Mouse (Mus musculus): Measurements from ENCODE around the gene Grap2. TPM values are rescaled to one million over a fixed set of nuclear protein-coding genes. Genes with fewer than 3 reads are reported as not detected.

Gene Grap2
- polyA plus RNA-seq, 1 experiment from 2014 or later = 3.0 TPM

DNA sequence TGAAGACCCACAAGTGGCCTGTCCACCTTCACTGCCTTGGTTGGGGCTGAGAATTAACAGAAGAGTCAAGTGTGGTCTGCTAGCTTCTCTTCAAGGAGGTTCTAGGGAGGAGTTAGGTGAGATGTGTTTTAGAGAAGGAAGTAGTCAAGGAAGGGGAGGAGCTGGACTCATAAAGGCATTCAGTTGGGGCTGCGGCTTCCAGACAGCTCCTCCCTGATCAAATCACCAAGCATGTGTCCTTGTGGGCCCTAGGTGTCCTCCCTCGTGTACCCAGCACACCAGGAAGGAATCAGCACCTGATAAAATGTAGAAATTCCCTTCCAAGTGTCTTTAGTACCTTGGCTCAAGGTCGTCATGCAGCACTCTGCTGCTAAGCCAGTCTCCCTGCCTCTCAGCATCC is 28.3 kb upstream of the Grap2 start:
- H3K9ac ChIP-seq (ENCODE audit: low read length) = no peak overlapping the region
- H3K4me3 ChIP-seq (ENCODE audit: low read depth, low read length) = no peak overlapping the region
- no peaks in the 10 kb centered on the region for H3K27me3 ChIP-seq (ENCODE audit: control insufficient read depth, insufficient read depth, low read length)
- DNase-seq (ENCODE audit: low spot score) (no peak), ATAC-seq (replicated peaks; ENCODE audit: low FRiP score) (no peak)
- no peak overlapping the region for H3K27ac ChIP-seq (ENCODE audit: low read depth, low read length)
- WGBS = 64% methylated on average over 3 of the region's 3 CpGs
- H3K4me2 ChIP-seq (ENCODE audit: low read depth, low read length, severe bottlenecking) = no peak overlapping the region
- H3K9me3 ChIP-seq (ENCODE audit: control insufficient read depth, low read length) = no peaks in the 10 kb centered on the region
- H3K4me1 ChIP-seq (replicated peaks; ENCODE audit: control insufficient read depth, insufficient read depth, low read length) = no peaks in the 10 kb centered on the region
- no peaks in the 10 kb centered on the region for H3K36me3 ChIP-seq (ENCODE audit: control insufficient read depth, insufficient read depth, low read length)

DNA sequence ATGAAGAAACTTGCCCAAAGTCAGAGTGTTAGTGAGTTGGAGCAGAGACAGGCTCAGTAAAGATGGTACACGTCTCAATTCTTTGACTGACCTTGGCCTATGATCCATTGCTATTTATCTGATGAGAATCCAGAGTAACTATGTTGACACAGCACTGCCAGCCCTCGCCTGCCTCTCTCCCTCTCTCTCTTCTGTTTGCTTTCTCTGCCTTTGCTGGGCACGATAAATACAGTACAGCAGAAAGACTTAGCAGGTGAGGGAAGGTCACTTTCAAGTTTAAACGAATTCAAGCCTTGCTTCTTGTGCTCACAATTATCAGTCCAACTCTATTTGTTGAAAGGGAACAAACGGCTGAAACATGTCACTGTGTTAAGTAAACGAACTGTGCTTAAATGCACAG is 27.0 kb upstream of the Grap2 start:
- no peak for DNase-seq (ENCODE audit: low spot score)
- Histone ChIP-seq H3K27ac (ENCODE audit: low read depth, low read length) (no peak overlapping the region), H3K4me3 (ENCODE audit: low read depth, low read length) (no peak overlapping the region), H3K36me3 (ENCODE audit: control insufficient read depth, insufficient read depth, low read length) (no peaks in the 10 kb centered on the region), H3K9ac (ENCODE audit: low read length) (no peak overlapping the region), H3K27me3 (ENCODE audit: control insufficient read depth, insufficient read depth, low read length) (no peaks in the 10 kb centered on the region), H3K4me1 (replicated peaks; ENCODE audit: control insufficient read depth, insufficient read depth, low read length) (no peaks in the 10 kb centered on the region), H3K4me2 (ENCODE audit: low read depth, low read length, severe bottlenecking) (no peak overlapping the region), H3K9me3 (ENCODE audit: control insufficient read depth, low read length) (no peaks in the 10 kb centered on the region)
- ATAC-seq (replicated peaks; ENCODE audit: low FRiP score) = no peak
- whole genome bisulfite sequencing = 70% methylated on average over 6 of the region's 6 CpGs

DNA sequence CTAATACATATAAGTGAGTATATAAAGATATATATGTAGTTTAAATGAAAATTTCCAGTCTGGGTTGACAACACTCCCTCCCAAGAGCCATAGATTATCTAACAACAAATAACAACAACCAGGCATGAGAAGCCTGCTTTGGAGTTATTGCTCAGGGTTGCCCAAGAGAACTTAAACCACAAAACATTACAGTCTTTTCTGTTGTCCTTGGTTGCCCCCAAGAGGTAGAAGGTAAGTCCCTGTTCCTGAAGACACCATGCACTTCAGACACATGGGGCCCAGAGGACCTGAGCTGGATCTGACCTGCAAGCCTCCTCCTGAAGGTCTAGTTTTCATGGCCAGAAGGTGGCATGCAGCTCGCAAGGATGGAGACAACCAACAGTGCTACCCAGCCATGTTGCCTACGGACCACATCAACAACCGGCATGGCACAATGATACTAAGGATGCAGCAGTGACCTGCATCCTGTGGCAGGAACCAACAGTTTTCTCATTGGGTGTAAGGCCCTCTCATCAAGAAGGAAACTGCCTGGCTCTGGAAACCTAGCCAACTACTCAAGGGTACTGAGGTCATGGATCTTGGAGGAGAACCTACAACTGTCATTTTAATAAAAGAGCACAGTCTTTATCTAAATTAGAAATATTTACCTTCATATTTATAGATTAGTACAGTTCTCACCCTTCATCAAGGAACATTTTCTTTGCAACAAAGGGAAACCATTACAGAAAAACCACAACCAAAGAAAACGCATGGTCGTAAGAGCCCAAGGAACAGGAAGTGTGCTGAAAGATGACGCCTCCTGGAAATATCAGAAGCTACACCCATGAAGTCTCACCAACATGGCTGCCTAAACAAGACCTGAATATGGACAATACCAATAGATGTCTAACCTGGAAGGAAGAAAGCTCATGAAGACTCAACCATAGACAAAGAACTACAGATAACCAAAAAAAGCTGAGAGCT is 17.3 kb upstream of the Grap2 start:
- DNase-seq (ENCODE audit: low spot score) (no peak), ATAC-seq (replicated peaks; ENCODE audit: low FRiP score) (no peak)
- Histone ChIP-seq H3K4me2 (ENCODE audit: low read depth, low read length, severe bottlenecking) (no peak overlapping the region), H3K36me3 (ENCODE audit: control insufficient read depth, insufficient read depth, low read length) (no peaks in the 10 kb centered on the region), H3K9me3 (ENCODE audit: control insufficient read depth, low read length) (no peaks in the 10 kb centered on the region), H3K9ac (ENCODE audit: low read length) (no peak overlapping the region), H3K27me3 (ENCODE audit: control insufficient read depth, insufficient read depth, low read length) (no peaks in the 10 kb centered on the region), H3K27ac (ENCODE audit: low read depth, low read length) (no peak overlapping the region), H3K4me3 (ENCODE audit: low read depth, low read length) (no peak overlapping the region), H3K4me1 (replicated peaks; ENCODE audit: control insufficient read depth, insufficient read depth, low read length) (no peaks in the 10 kb centered on the region)
- 90% methylated on average over 6 of the region's 6 CpGs for WGBS

DNA sequence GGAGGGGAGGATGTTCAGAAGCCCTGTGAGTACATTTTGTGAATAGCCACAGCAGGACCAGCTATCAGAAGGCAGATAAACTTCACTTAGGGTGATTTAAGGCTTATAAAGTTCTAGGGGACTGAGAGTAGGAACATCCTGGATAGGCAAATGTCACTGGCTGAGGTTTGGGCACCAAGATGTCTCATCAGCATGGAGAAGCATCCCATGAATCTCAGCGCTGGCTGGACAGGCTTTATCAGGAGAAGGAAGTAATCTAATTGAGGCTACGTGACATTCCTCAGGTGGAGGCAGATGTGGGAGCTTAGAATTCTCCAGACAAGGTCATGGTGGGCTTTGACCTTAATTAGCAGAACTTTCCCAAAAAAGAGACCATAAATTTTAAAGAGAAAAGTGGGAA is 16.4 kb upstream of the Grap2 start:
- no peaks in the 10 kb centered on the region for H3K36me3 ChIP-seq (ENCODE audit: control insufficient read depth, insufficient read depth, low read length)
- DNase-seq (ENCODE audit: low spot score) (no peak), ATAC-seq (replicated peaks; ENCODE audit: low FRiP score) (no peak)
- no peaks in the 10 kb centered on the region for H3K9me3 ChIP-seq (ENCODE audit: control insufficient read depth, low read length)
- no peaks in the 10 kb centered on the region for H3K4me1 ChIP-seq (replicated peaks; ENCODE audit: control insufficient read depth, insufficient read depth, low read length)
- H3K4me3 ChIP-seq (ENCODE audit: low read depth, low read length) = no peak overlapping the region
- H3K27me3 ChIP-seq (ENCODE audit: control insufficient read depth, insufficient read depth, low read length) = no peaks in the 10 kb centered on the region
- WGBS = 78% methylated on average over 2 of the region's 2 CpGs
- H3K27ac ChIP-seq (ENCODE audit: low read depth, low read length) = no peak overlapping the region
- H3K9ac ChIP-seq (ENCODE audit: low read length) = no peak overlapping the region
- no peak overlapping the region for H3K4me2 ChIP-seq (ENCODE audit: low read depth, low read length, severe bottlenecking)

DNA sequence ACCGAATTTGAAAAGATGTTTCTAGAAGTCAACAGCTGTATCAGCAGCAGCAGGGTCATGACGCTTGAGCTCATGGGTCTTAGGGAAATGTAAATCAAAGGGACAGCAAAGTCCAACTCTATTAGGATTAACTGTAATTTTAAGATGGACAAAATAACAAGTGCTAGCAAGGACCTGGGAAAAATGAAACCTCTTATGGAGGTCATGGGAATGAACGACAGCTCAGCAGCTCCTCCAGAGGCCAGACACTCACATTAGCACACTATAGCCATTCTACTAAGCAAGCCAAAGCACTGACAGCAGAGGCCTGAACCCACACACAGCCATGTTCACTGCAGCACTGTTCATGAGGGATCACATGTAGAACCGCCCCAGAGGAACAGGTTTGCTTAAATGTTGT is 14.6 kb upstream of the Grap2 start:
- 74% methylated on average over 4 of the region's 4 CpGs for WGBS
- Histone ChIP-seq H3K4me2 (ENCODE audit: low read depth, low read length, severe bottlenecking) (no peak overlapping the region), H3K27me3 (ENCODE audit: control insufficient read depth, insufficient read depth, low read length) (no peaks in the 10 kb centered on the region), H3K4me1 (replicated peaks; ENCODE audit: control insufficient read depth, insufficient read depth, low read length) (no peaks in the 10 kb centered on the region), H3K9ac (ENCODE audit: low read length) (no peak overlapping the region), H3K9me3 (ENCODE audit: control insufficient read depth, low read length) (no peaks in the 10 kb centered on the region), H3K36me3 (ENCODE audit: control insufficient read depth, insufficient read depth, low read length) (no peaks in the 10 kb centered on the region), H3K27ac (ENCODE audit: low read depth, low read length) (no peak overlapping the region), H3K4me3 (ENCODE audit: low read depth, low read length) (no peak overlapping the region)
- DNase-seq (ENCODE audit: low spot score) (no peak), ATAC-seq (replicated peaks; ENCODE audit: low FRiP score) (no peak)

DNA sequence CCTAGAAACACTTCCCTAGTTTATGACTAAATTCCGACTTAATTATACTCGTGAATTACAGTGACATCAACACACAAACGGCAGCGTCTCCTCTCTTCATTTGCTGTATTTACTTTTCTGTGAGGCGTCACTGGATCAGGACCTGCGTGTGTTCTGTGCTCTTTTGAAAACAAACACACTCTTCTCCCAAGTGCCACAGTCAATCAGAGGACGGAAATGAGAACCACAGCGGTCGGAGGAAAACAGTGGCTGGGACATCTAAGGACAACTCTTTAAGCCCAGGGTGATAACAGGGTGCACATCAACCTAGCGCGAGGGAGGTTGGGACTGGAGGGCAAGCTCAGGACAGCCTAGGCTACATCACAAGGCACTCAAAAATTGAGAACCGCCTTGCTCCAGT is 12.9 kb upstream of the Grap2 start:
- ATAC-seq (replicated peaks; ENCODE audit: low FRiP score) (no peak), DNase-seq (ENCODE audit: low spot score) (no peak)
- Histone ChIP-seq H3K9ac (ENCODE audit: low read length) (no peak overlapping the region), H3K27me3 (ENCODE audit: control insufficient read depth, insufficient read depth, low read length) (no peaks in the 10 kb centered on the region), H3K4me3 (ENCODE audit: low read depth, low read length) (no peak overlapping the region), H3K4me2 (ENCODE audit: low read depth, low read length, severe bottlenecking) (no peak overlapping the region), H3K9me3 (ENCODE audit: control insufficient read depth, low read length) (no peaks in the 10 kb centered on the region), H3K27ac (ENCODE audit: low read depth, low read length) (no peak overlapping the region), H3K4me1 (replicated peaks; ENCODE audit: control insufficient read depth, insufficient read depth, low read length) (no peaks in the 10 kb centered on the region), H3K36me3 (ENCODE audit: control insufficient read depth, insufficient read depth, low read length) (no peaks in the 10 kb centered on the region)
- WGBS = 82% methylated on average over 12 of the region's 12 CpGs

DNA sequence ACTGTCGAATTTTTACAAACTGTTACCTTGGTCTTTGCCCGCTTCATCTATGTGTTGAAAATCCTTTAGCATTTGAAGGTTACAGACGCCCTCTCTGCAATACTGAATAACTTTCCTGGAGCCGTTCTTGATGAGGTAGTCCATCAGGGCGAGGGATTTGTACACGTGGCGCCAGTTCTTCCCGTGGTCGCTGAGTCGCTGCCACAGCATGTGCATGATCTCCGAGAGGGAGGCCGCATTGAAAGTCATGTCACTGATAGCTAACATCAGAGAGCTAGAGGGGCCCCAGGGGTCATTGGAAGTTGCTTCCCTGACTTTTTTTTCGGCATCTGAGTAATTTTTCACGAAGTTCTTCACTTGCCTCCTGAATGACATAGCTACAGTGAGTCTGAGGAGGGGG is 12.4 kb upstream of the Grap2 start:
- no peak overlapping the region for H3K9ac ChIP-seq (ENCODE audit: low read length)
- 78% methylated on average over 14 of the region's 14 CpGs for WGBS
- H3K4me3 ChIP-seq (ENCODE audit: low read depth, low read length) = no peak overlapping the region
- no peak overlapping the region for H3K27ac ChIP-seq (ENCODE audit: low read depth, low read length)
- no peaks in the 10 kb centered on the region for H3K9me3 ChIP-seq (ENCODE audit: control insufficient read depth, low read length)
- no peak overlapping the region for H3K4me2 ChIP-seq (ENCODE audit: low read depth, low read length, severe bottlenecking)
- no peaks in the 10 kb centered on the region for H3K27me3 ChIP-seq (ENCODE audit: control insufficient read depth, insufficient read depth, low read length)
- no peaks in the 10 kb centered on the region for H3K36me3 ChIP-seq (ENCODE audit: control insufficient read depth, insufficient read depth, low read length)
- DNase-seq (ENCODE audit: low spot score) = no peak
- no peak for ATAC-seq (replicated peaks; ENCODE audit: low FRiP score)
- no peaks in the 10 kb centered on the region for H3K4me1 ChIP-seq (replicated peaks; ENCODE audit: control insufficient read depth, insufficient read depth, low read length)

DNA sequence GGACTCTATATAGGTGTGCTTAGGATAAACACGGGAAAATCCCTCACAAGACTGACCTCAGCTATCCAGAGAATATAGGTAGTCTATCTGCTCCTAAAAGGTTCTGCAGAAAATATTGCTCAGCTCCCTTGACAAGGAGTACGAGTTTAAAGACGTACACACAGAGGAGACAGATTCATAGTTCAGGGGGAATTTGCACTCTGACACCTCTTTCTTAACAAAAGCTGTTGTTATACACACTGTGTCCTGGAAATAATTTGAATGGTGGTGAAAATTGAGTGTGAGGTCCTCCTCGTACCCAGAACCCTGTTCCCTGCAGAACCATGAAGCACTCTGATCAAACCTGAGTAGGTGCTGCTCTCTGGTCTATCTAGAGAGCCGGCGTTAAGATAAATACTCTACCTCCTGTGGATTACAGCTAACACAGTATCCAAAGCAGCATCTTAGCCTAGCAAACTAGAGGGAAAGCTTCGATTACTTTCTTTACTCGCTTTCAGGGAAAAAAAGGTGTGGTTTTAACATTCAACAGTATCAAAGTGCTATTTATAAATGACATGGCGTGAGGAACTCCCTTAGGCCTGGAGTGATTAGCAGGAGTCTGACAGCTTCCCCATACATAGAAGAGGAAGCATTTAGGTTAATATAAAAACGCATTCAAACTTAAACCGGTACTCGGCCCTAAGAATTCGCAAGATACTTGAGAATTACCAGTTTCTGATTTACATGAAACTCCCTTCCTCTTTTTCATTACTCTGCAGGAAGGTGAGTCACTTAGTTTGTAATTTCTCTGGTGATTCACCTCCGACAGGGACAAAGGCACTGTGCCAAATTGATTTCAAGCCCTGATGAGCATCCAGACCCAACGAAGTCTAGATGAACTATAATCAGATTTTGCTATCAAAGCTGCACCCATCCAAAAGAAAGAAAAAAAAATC is 11.5 kb upstream of the Grap2 start:
- Histone ChIP-seq H3K4me2 (ENCODE audit: low read depth, low read length, severe bottlenecking) (no peak overlapping the region), H3K27me3 (ENCODE audit: control insufficient read depth, insufficient read depth, low read length) (no peaks in the 10 kb centered on the region), H3K4me3 (ENCODE audit: low read depth, low read length) (no peak overlapping the region), H3K36me3 (ENCODE audit: control insufficient read depth, insufficient read depth, low read length) (no peaks in the 10 kb centered on the region), H3K27ac (ENCODE audit: low read depth, low read length) (no peak overlapping the region), H3K4me1 (replicated peaks; ENCODE audit: control insufficient read depth, insufficient read depth, low read length) (no peaks in the 10 kb centered on the region), H3K9me3 (ENCODE audit: control insufficient read depth, low read length) (no peaks in the 10 kb centered on the region), H3K9ac (ENCODE audit: low read length) (no peak overlapping the region)
- ATAC-seq (replicated peaks; ENCODE audit: low FRiP score) = no peak
- 69% methylated on average over 15 of the region's 15 CpGs for WGBS
- no peak for DNase-seq (ENCODE audit: low spot score)

Data from forebrain, embryonic 11.5 days (tissue).